Mouse (Mus musculus) B cell, adult 62 days (primary cell): ENCODE results near the gene Cdkn2a. TPM values are rescaled to one million over a fixed set of nuclear protein-coding genes. Genes with fewer than 3 reads are reported as not detected.

ENCODE experiments used
- total RNA-seq: library from RNA; stranded (reverse); gene quantifications from 4 replicates; pipeline ENCODE4 v1.2.4, GENCODE M21; 2023

The Cdkn2a gene
- not detected in 4 replicates for total RNA-seq

DNA sequence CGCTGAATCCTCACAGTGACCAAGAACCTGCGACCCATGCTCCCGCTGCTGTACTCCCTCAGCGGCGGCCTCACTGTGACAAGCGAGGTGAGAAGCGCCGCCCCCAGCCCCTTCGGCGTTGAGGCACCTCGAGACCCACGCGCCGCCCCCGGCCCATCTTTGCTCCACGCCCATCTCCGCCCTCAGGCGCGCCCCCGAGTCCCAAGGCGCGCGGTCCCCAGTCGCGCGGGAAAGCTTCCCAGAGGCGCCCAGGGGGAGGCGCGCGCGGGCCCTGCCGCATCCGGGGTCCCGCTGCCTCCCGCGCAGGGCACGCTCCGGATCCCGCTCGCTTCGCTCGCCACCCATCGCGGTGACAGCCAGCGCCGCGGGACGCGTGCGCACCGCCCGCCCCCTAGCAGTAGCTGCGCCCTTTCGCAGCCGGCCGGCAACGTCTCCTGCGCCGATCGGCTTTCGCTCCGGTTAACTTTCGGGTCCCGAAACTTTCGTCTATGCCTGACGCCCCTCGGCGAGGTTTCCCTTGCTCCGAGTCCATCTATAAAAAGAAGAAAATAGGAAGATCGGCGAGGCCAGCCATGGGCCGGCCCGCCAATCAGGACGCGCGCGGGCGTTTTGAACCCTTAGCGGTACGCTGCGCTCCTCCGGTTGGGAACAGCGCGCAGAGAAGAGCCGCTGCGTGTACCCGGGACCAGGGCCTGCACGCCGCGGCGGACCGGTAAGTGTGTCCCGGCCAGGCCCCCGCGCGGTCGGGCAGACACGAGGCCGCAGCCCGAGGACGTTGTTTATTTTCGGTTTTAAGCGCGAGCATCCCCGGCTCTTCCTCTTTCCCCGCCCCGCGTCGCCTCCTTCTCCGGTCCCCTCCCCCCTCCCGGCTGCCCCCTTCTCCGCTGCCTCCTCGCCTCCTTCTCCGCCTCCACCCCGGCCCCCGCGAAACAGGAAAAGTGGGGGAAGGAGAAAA, at the start of gene Cdkn2a:
TSS of gene Cdkn2a (minus strand) at position 168 of the 955 bp plus-strand sequence.

GRCm38 (mm10) chr4:89310491-89311254, 16.2 kb upstream of the Cdkn2a start, which contains the start of gene Cdkn2b:
Gene Cdkn2b, minus strand, starts transcription at chr4:89311039.

Other genes with a start within 250 kb of the Cdkn2a start
- 25.3 to 31.8 TPM (median 27.9 TPM) in 4 replicates for gene Mtap, start 157.5 kb downstream of the Cdkn2a start, total RNA-seq
- gene Cdkn2b, start 16.4 kb upstream of the Cdkn2a start, total RNA-seq, result not detected in 4 replicates